Mouse (Mus musculus): ENCODE measurements around the gene Fgfr2.

Fgfr2 gene

DNA sequence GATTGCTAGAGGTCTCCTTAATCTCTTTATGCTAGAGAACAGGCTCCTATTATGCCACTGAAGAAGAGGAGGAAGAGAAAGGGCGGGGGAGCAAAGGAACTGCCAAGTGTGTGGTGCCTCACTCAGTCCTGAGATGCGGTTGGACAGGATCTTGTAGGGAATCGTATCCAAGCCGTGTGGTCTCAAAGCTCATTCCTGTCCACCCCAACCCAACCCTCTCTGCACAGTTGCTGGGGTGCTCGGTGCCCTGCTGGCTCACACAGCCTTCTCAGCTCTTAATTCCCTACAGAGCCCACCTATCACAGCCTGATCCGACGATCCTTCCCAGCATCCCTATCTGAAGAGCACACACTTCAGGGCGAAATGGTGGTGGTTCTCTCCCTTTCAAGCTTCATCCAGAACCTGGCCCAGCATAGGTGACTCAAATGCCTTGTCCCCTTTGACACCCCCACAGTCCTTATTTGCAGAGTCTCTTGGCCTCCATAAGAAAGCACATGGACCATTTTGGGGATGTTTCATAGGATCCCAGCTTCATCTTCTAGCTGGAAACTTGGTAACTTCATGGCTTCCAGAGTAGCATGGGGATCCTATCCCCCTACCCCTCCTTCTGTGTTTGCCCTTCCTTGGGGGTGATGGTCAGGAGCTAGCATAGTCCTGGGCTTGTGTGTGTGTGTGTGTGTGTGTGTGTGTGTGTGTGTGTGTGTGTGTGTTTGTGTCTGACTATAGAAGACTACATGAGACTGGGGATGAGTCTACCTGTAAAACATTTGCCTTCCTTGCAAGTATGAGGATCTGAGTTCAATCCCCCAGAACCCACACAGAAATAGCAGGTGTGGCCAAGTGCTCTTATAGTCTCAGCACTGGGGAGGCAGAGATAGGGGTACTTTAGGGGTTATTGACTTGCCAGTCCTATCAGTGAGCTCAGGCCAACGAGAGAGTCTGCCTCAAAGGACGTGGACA, 766.0 kb downstream of the Fgfr2 start:
- no peak for DNase-seq (ENCODE audit: low read depth in 2 of 2, low spot score in 2 of 2)

DNA sequence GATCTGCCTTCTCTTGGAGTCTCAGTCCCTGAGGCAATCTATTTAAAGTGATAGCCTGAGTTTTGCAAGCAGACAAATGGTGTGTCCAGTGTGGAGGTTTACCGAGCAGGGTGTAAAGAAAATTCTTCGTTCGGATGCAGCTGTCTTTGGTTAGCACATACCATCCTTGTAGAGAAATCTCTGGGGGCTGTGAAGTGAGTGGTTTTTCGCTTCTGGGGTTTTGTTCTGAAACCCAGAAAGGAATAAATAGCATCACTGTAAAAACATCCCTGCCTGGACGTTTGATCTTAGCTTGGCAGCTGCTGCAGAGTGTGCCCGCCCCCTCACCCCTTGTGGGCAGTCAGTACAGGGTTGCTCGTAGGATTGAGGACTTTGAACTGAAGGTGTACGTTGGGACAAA, 767.0 kb downstream of the Fgfr2 start:
- peak; percentile 14 to 38 for DNase-seq (ENCODE audit: low read depth in 2 of 2, low spot score in 2 of 2)

- DNase-seq (ENCODE audit: low read depth in 2 of 2, low spot score in 2 of 2): no peak
Measured at GRCm38 (mm10) chr7:132355767-132356166, 767.4 kb downstream of the Fgfr2 start.

- DNase-seq (ENCODE audit: low read depth in 2 of 2, low spot score in 2 of 2): no peak
Measured at GRCm38 (mm10) chr7:132349075-132349572, 774.0 kb downstream of the Fgfr2 start.

DNA sequence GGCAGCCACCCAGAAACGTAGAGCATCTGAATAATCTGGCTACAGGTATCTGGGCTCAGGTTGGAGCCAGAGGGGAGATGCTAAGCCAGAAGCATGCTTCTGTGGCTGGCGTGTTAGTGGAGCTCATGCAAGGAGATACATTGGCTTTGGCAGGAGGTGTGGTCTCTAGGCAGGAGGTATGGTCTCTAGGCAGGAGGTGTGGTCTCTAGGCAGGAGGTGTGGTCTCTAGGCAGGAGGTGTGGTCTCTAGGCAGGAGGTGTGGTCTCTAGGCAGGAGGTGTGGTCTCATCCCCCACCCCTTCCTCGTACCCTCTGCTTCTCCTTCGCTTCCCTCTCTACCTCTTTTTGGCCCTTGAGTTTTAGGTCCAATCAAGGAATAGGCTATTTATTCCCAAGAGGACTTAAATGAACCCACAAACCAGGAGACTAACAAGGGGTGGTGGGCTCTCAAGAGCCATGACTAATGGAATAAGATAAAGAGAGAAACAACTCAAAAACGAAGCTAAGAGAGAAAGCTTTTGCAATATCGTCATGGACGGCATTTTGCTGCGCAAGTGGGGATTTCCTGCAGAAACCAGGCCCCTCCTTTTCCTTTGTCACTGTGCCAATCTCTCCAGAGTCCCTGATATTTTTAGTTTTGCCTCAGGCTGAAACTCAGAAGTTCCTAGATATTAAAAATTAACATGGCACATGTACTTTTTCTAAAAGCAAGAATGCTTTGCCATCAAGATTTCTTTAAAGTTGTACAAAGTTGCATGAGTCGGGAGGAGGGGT, 775.7 kb downstream of the Fgfr2 start:
- DNase-seq (ENCODE audit: low read depth in 2 of 2, low spot score in 2 of 2): no peak

DNA sequence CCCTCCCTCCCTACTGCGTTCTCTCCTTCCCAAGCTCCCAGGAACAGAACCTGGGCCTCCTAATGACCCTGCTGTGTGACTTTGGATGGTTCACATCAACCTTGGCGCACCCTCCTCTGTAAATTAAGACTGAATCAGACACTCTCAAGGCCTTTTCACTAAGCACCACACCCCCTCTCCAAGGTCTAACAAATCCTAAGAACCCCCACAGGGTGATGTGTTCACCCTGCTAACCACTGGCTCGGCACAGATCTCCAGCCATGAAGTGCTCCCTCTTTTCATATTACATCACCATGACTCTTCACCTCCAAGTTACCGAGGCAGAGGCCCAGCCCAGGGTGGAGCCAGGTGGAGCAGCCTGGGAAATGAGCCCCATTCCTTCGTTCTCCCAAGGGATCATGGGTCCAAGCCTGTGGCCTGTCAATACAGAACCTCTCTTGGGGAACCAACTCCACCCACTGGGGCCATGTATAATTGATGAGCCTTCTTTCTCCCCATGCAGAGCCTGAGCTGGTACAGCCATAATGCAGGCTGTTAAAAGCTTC, 777.6 kb downstream of the Fgfr2 start:
- DNase-seq (ENCODE audit: low read depth in 2 of 2, low spot score in 2 of 2): no peak

DNA sequence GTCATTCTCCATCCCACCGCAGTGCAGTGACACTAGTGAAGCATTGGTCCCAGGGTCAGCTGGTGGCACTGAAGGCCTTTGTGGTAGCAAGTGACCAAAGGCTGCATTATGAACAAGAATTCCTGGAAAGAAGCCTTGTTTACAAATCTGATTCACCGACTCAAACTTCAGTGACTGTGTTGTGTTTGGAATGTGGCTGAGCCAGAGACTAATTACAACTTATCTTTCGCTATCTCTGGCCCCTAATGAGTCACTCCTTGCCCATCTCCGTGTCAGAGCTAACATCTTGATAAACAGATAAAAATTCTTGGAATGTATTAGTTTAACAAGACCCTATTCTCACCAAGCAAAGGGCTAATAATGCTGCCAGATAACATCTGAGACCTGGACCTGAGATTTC, 778.5 kb downstream of the Fgfr2 start:
- no peak for DNase-seq (ENCODE audit: low read depth in 2 of 2, low spot score in 2 of 2)

DNA sequence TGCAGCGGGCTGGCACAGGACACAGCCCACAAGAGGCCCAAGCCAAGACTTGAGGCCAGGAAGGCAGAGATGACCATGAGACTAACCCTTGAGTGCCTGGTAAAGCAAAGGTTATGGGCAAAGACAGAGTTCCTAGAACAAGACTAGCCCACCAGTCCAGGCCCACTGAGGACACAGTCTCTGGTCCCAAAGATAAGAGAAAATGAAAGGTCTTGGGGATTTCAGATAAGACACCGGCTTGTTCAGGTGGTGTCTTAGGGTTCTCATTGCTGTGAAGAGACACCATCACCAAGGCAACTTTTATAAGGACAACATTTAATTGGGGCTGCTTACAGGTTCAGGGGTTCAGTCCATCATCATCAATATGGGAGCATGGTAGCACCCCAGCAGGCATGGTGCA, 779.2 kb downstream of the Fgfr2 start:
- no peak for DNase-seq (ENCODE audit: low read depth in 2 of 2, low spot score in 2 of 2)

GRCm38 (mm10) chr7:132343146-132343545, 780.0 kb downstream of the Fgfr2 start:
- DNase-seq (ENCODE audit: low read depth in 2 of 2, low spot score in 2 of 2): no peak

DNA sequence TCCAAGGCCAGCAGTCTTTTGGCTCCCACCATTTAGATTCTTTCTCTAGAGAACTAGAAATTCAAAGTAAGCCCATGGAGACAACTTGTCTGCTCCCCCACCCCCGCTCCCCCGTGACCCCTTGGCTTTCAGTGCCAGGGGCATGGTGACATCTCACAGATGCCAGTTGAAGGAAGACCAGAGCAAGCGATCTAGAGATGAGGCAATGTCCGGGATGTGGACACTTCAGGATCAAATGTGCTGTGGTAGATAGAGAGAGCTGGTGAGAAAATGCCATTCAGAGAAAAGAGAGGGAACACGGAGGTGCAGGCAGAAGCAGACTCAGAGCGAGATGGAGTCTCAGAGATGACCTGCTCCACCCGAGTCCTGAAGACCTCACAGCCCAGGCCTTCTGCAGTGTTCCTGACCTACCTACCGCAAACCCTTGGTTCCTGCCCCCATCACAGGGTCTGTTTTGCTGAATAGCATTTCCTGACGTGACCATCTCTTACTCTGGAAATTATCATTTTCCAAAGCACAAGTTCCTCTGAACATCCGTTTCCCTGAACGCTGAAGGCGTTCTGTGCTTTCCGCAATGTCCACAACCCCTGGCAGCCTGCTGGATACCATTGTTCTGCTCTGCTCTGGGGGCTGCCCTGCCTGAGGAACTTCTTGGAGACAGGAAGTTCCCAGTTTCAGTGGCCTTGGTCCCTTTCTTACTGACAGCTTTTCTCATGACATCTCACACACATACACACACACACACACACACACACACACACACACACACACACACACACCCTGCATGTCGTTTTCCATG, 783.9 kb downstream of the Fgfr2 start:
- DNase-seq (ENCODE audit: low read depth in 2 of 2, low spot score in 2 of 2): no peak

DNA sequence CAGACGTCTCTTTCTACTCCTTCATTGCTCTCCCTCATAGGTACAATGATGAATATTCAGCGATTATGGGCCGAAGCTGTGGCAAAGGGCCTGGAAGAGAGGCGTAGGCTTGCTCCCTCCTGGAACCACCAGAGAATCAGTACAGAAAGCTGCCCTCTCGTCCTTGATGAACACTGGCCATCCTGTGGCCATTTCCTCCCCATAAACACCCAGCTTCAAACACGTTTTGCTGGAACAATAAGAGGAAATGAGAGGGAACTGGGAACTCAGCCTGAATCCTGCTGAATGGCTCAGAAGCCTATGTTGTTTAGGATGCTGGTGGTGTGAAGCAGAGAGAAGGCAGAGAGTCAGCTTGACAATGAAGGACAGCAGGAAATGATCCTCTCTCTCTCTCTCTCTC, 784.8 kb downstream of the Fgfr2 start:
- no peak for DNase-seq (ENCODE audit: low read depth in 2 of 2, low spot score in 2 of 2)

DNA sequence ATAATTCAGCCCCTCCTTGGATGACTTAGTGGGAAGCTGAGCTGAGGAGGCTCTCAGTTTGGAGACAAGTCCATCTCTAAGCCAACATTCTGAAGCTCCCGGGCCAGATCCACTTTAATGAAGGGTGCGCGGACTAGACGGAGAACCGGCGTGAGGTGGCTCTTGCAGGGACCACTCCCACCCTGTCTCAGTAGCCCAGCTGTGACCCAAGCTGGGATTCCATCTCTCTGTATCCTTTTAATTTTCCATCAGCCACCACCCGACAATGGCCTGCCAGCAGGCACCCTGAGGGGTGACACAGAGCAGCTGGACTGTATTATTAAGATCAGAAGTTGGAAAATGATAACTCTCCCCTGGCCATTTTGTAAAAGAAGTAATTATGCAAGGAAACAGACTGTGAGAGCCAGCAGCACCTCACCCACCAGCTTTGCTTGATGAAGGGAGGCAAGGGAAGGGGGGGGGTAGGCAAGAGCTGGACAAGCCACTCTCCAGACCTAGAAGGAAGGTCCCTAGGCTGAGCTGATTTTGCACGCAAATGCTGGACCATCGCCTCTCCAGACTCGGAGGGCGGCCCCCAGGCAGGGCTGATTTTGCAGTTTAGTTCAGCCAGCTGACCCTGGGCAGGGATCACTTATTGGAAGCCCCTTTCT, 785.8 kb downstream of the Fgfr2 start:
- DNase-seq (ENCODE audit: low read depth in 2 of 2, low spot score in 2 of 2): no peak

DNA sequence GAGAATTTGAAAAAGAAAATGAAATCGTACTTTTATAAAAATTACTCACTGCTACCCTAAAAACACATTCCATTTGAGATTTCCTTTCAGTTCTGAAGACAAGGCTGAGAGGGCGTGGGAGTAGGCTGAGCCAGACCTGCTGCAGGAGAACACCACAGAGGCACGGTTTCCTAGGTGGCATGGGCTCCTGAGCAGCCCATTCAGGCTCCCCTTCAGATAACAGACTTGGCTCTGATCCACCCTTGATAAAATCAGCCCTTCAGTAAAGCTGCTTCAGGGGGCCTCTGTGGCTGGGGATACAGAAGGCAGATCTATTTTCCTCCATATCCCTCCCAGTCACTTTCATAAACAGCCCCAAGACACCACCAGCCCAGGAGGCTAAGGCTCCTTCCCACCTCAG, 786.4 kb downstream of the Fgfr2 start:
- DNase-seq (ENCODE audit: low read depth in 2 of 2, low spot score in 2 of 2): no peak

- DNase-seq (ENCODE audit: low read depth in 2 of 2, low spot score in 2 of 2): peak; percentile 42 to 63
Measured at GRCm38 (mm10) chr7:132335367-132335766, 787.8 kb downstream of the Fgfr2 start.

DNA sequence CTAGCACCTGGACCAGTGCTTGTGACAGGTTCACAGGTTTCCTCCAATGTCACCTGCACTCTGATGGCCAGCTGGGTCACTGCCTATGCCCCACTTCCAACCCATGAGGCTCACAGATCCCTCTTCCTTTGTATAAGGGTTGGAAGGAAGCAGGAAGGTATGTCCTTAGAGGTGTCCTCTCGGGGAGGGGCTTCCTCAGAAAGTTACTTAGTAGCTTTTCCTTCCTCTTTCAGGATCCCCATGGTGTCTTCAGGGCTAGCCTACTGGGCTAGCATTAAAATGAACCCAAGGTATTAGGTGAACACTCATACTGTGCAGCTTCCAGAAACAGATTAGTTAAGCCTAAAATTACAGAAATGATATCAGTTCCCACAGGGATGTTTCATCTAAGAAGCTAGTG, 790.1 kb downstream of the Fgfr2 start:
- no peak for DNase-seq (ENCODE audit: low read depth in 2 of 2, low spot score in 2 of 2)

DNA sequence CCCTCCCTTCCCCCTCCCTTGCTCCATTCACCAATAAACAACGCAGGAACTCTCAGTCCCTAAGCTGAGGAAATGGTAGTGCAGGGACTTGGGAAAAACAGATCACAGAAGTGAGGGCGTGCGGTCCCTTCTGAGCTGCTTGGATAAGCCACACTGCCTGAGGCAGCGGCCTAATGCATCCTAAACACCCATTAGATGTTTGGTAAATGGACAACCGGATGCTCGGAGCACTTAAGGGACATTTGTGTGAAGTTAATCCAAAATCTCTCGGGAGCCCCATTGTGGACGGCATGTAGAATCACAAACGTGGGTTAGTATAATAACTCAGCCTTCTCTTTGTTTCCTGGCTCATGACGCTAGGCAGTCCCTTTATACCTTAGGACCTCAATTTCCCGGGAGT, 791.0 kb downstream of the Fgfr2 start:
- DNase-seq (ENCODE audit: low read depth in 2 of 2, low spot score in 2 of 2): no peak

DNA sequence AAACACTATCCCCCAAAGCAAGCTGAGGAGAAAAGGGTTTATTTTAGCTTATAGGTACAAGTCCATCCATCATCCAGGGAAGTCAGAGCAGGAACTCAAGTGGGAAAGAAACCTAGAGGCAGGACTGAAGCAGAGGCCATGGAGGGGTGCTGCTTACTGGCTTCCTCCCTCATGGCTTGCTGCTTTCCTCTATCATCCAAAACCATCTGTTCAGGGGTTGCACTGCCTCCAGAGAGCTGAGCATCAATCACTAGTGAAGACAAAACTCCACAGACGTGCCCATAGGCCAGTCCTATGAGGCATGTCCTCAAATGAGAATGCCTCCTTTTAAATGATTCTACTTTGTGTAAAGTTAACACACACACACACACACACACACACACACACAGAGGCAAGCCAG, 793.0 kb downstream of the Fgfr2 start:
- DNase-seq (ENCODE audit: low read depth in 2 of 2, low spot score in 2 of 2): no peak

DNA sequence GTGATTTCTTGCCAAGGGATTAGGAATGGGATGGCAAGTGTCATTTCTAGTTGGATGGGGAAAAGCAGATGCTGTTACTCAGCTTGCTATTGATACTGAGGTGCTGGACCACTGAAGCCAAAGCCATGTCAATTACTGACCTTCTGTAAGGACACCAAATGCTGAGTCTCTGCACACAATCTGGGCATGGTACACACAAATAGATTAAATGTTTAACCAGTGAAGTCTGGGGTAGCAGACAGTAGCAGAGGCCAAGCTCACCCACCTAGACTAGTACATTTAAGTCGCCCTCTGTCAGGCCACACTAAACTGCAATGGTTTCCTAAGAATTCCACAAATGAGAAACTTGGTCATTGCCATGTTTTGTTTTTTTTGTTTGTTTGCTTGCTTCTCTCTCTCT, 794.5 kb downstream of the Fgfr2 start:
- no peak for DNase-seq (ENCODE audit: low read depth in 2 of 2, low spot score in 2 of 2)

- DNase-seq (ENCODE audit: low read depth in 2 of 2, low spot score in 2 of 2): peak in 1 of 2 experiments; percentile 11
Measured at GRCm38 (mm10) chr7:132325549-132326331, 797.4 kb downstream of the Fgfr2 start.

DNA sequence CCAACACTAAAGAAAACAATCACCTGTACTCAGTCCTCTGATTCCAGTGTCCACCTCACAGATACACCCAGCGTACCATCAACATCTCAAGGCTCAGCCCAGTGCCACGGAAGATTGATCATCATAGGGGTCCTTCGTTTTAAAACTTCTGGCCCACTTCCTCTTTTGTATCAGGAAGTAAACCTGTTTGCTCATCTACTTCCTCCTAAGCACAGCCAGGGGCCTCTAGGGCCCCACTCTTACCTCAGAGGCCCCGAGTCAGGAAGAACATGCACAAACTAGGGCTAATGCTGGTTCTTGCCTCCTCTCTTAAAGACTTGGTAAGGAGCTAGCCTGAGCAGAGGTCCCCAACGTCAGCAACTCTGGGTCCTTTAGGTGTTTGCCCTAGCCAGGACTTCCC, 799.7 kb downstream of the Fgfr2 start:
- DNase-seq (ENCODE audit: low read depth in 2 of 2, low spot score in 2 of 2): peak; percentile 23 to 28
